Mouse (Mus musculus) CH12.LX (cell line): ENCODE measurements around the gene Amh. TPM values are rescaled to one million over a fixed set of nuclear protein-coding genes. Genes with fewer than 3 reads are reported as not detected.

Experiments used
- DNase-seq: peaks from one replicate; pipeline ENCODE4 v3.0.0-alpha.2; 2013; ENCODE audit errors: extremely low read depth
- H3K27ac ChIP-seq: 2 replicates; pipeline ENCODE4 v1.5.1; 2012; ENCODE audit warnings: low read depth, mild to moderate bottlenecking, control low read depth, moderate library complexity; ENCODE audit not compliant: insufficient read depth
- H3K27me3 ChIP-seq: replicated peaks from 2 replicates; pipeline ENCODE3; 2012; ENCODE audit warnings: inconsistent platforms
- H3K36me3 ChIP-seq, 2 experiments: replicated peaks in 1 of 2; 2 replicates each; pipeline versions ENCODE3 to v1.6.1; 2012; ENCODE audit warnings: inconsistent platforms in 1 of 2, low read length in 1 of 2, mild to moderate bottlenecking in 1 of 2, mixed read lengths in 1 of 2, moderate library complexity in 1 of 2; ENCODE audit not compliant: control insufficient read depth in 1 of 2, insufficient read depth in 1 of 2
- H3K4me1 ChIP-seq, 2 experiments: 2 replicates each; pipeline ENCODE4 v1.6.1; 2012; ENCODE audit warnings: inconsistent platforms in 1 of 2, moderate library complexity in 1 of 2; ENCODE audit not compliant: insufficient read depth in 2 of 2, control insufficient read depth in 1 of 2
- H3K4me2 ChIP-seq: 2 replicates; pipeline ENCODE4 v1.6.1; 2012; ENCODE audit warnings: low read depth, mild to moderate bottlenecking, control low read depth; ENCODE audit not compliant: poor library complexity, insufficient read depth, severe bottlenecking
- H3K4me3 ChIP-seq, 3 experiments: fragments of 150-350 bp in 1 of 3; sonication (generic) in 1 of 3; replicated peaks in 1 of 3; 2 replicates each; pipeline versions ENCODE3 to v1.5.1; 2011 to 2012; ENCODE audit warnings: low read depth in 2 of 3, low read length in 2 of 3, mild to moderate bottlenecking in 2 of 3, moderate library complexity in 2 of 3, control low read depth in 1 of 3, improper control_type of control experiment in 1 of 3, inconsistent platforms in 1 of 3, mixed read lengths in 1 of 3; ENCODE audit not compliant: poor library complexity in 1 of 3
- H3K79me2 ChIP-seq: replicated peaks from 2 replicates; pipeline ENCODE4 v1.6.1; 2012; ENCODE audit warnings: mild to moderate bottlenecking, moderate library complexity; ENCODE audit not compliant: control insufficient read depth, poor library complexity, insufficient read depth, severe bottlenecking; ENCODE audit errors: extremely low read depth
- H3K9ac ChIP-seq: 2 replicates; pipeline ENCODE4 v1.6.1; 2012; ENCODE audit warnings: low read depth, mild to moderate bottlenecking, control low read depth, moderate library complexity; ENCODE audit not compliant: insufficient read depth
- H3K9me3 ChIP-seq: replicated peaks from 2 replicates; pipeline ENCODE3; 2012; ENCODE audit warnings: low read length, inconsistent platforms, mixed read lengths
- BHLHE40 ChIP-seq: IDR thresholded peaks from 2 replicates; pipeline ENCODE4 v1.6.1; 2011; ENCODE audit warnings: mild to moderate bottlenecking, low read depth, low read length, improper control_type of control experiment
- CHD2 ChIP-seq: IDR thresholded peaks from 2 replicates; pipeline ENCODE4 v1.6.1; 2011; ENCODE audit warnings: low read length, improper control_type of control experiment
- ETS1 ChIP-seq: conservative IDR thresholded peaks from 2 replicates; pipeline ENCODE4 v1.6.1; 2012; ENCODE audit warnings: low read depth, mild to moderate bottlenecking, inconsistent platforms, low read length, improper control_type of control experiment, moderate library complexity
- HCFC1 ChIP-seq: IDR thresholded peaks from 2 replicates; pipeline ENCODE4 v1.6.1; 2012; ENCODE audit warnings: low read depth, mild to moderate bottlenecking, inconsistent platforms, low read length, improper control_type of control experiment
- JUN ChIP-seq: IDR thresholded peaks from 2 replicates; pipeline ENCODE4 v1.6.1; 2011; ENCODE audit warnings: low read depth, mild to moderate bottlenecking, low read length, improper control_type of control experiment, moderate library complexity; ENCODE audit not compliant: insufficient read depth
- MAFK ChIP-seq: IDR thresholded peaks from 2 replicates; pipeline ENCODE4 v1.6.1; 2011; ENCODE audit warnings: low read length, improper control_type of control experiment; ENCODE audit not compliant: insufficient replicate concordance
- MAX ChIP-seq: IDR thresholded peaks from 2 replicates; pipeline ENCODE4 v1.6.1; 2011; ENCODE audit warnings: low read length, improper control_type of control experiment
- MAZ ChIP-seq: IDR thresholded peaks from 2 replicates; pipeline ENCODE4 v1.6.1; 2012; ENCODE audit warnings: low read depth, mild to moderate bottlenecking, inconsistent platforms, low read length, improper control_type of control experiment, moderate library complexity
- MXI1 ChIP-seq: IDR thresholded peaks from 2 replicates; pipeline ENCODE4 v1.6.1; 2011; ENCODE audit warnings: mild to moderate bottlenecking, low read depth, low read length, improper control_type of control experiment
- NELFE ChIP-seq: IDR thresholded peaks from 2 replicates; pipeline ENCODE4 v1.6.1; 2011; ENCODE audit warnings: low read depth, low read length, improper control_type of control experiment
- PAX5 ChIP-seq: IDR thresholded peaks from 2 replicates; pipeline ENCODE4 v1.6.1; 2012; ENCODE audit warnings: low read length, inconsistent platforms, mixed read lengths
- POLR2A ChIP-seq: IDR thresholded peaks from 2 replicates; pipeline ENCODE4 v1.6.1; 2011; ENCODE audit warnings: low read depth, mild to moderate bottlenecking, improper control_type of control experiment, low read length
- POLR2AphosphoS2 ChIP-seq: IDR thresholded peaks from 2 replicates; pipeline ENCODE4 v1.6.1; 2011; ENCODE audit warnings: low read depth, low read length, improper control_type of control experiment
- RAD21 ChIP-seq: IDR thresholded peaks from 2 replicates; pipeline ENCODE4 v1.6.1; 2011; ENCODE audit warnings: low read depth, mild to moderate bottlenecking, low read length, improper control_type of control experiment, moderate library complexity
- RCOR1 ChIP-seq: conservative IDR thresholded peaks from 2 replicates; pipeline ENCODE4 v1.6.1; 2012; ENCODE audit warnings: low read depth, mild to moderate bottlenecking, inconsistent platforms, low read length, improper control_type of control experiment
- SIN3A ChIP-seq: IDR thresholded peaks from 2 replicates; pipeline ENCODE4 v1.6.1; 2012; ENCODE audit warnings: low read length, improper control_type of control experiment, inconsistent platforms
- TCF12 ChIP-seq: IDR thresholded peaks from 2 replicates; pipeline ENCODE4 v1.6.1; 2014; ENCODE audit warnings: low read depth, mild to moderate bottlenecking, inconsistent platforms, low read length, improper control_type of control experiment
- dilution Hi-C: fragments of 300-500 bp; cut with MboI; formaldehyde crosslinking; loops from 2 replicates; pipeline ENCODE4 v1.14.3; 2020; ENCODE audit warnings: low sequenced_read_pairs; ENCODE audit not compliant: extremely low pct_unique_long_range_greater_than_20kb, extremely low pct_ligation_motif_present
- in situ Hi-C: fragments of 300-500 bp; cut with MboI; formaldehyde crosslinking; loops from 3 replicates; pipeline ENCODE4 v1.14.3; 2019; ENCODE audit warnings: low sequenced_read_pairs, low pct_ligation_motif_present, low pct_unique_long_range_greater_than_20kb, mixed read lengths
- polyA plus RNA-seq: library from polyadenylated mRNA; unstranded; fragments of >175 nt; gene quantifications from 2 replicates; pipeline ENCODE4 v1.2.1, GENCODE M21; 2012; ENCODE audit warnings: low read depth; ENCODE audit not compliant: insufficient read length
- total RNA-seq, 2 experiments: library from RNA; depleted of rRNA; stranded (reverse); fragments of 300-350 nt in 1 of 2; fragments of >200 nt in 1 of 2; gene quantifications; 2 replicates each; pipeline ENCODE4 v1.2.3; 2012 to 2014

Amh gene
- total and polyA plus RNA-seq, 3 experiments = 0.43 to 1.1 (median 0.59) TPM

DNA sequence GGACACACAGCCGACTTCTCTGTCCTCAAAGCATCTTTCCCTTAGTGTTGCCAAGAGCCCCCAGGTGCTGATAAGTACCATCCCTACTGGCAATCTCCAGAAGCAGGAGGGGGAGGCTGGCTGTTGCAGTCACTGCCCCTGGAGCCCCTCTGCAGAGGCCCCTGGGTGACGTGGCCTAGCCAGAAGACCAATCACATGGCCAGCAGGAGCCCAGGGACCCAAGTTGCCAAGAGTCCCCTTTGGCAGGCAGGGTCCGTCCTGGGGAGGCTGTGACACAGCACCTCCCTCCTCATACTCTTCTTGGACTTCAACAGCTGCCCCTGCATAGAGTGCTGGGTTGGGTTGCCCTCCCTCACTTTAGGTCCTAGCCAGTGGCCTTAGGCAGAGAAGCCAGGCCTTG, 2.0 kb upstream of the Amh start:
- dilution Hi-C loops = no loop called here

DNA sequence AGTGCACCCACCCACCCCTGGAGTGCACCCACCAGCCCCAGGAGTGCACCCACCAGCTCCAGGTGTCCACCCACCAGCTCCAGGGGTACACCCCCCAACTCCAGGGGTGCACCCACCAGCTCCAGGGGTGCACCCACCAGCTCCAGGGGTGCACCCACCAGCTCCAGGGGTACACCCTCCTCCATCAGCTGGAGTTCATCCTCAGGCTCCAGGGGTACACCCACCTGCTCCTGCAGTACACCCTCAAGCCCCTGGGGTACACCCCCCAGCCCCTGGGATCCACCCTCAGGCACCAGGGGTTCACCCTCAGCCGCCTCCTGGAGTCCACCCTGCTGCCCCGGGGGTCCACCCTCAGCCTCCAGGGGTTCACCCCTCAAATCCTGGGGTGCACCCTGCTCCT, 703 bp upstream of the Amh start:
- H3K27me3 ChIP-seq = no peaks in the 10 kb centered on the region
- H3K9ac ChIP-seq = no peak overlapping the region
- no peak overlapping the region for H3K4me2 ChIP-seq
- TF ChIP-seq SIN3A (no peak), MAZ (no peak), MXI1 (no peak), BHLHE40 (no peak), PAX5 (no peak), CHD2 (no peak), RAD21 (no peak), POLR2A (no peak), JUN (no peak), MAFK (no peak), ETS1 (no peak)
- dilution Hi-C loops (no loop called here), in situ Hi-C loops (loop anchor here (10.0 kb wide), 1 partner anchor 190 kb away; no protein-coding TSS in a partner anchor)
- H3K36me3 ChIP-seq = peaks cover 61 to 87% of the 10 kb centered on the region in 2 experiments
- DNase-seq = no peak
- peaks cover 24% of the 10 kb centered on the region for H3K79me2 ChIP-seq
- H3K27ac ChIP-seq = no peak overlapping the region
- H3K4me3 ChIP-seq = no peak overlapping the region
- H3K4me1 ChIP-seq = peaks cover 6 to 17% of the 10 kb centered on the region in 2 experiments
- peaks cover 5% of the 10 kb centered on the region for H3K9me3 ChIP-seq

More for the DNA sequence above, 2.0 kb upstream of the Amh start:
- in situ Hi-C loops = loop anchor here (10.0 kb wide), 1 partner anchor 192 kb away; no protein-coding TSS in a partner anchor
- Histone ChIP-seq H3K27me3 (no peaks in the 10 kb centered on the region), H3K9ac (no peak overlapping the region), H3K27ac (no peak overlapping the region), H3K9me3 (peaks cover 5% of the 10 kb centered on the region), H3K4me1 (peaks cover 6 to 17% of the 10 kb centered on the region in 2 experiments), H3K4me2 (no peak overlapping the region), H3K4me3 (no peak overlapping the region), H3K79me2 (peaks cover 30% of the 10 kb centered on the region), H3K36me3 (peaks cover 61 to 79% of the 10 kb centered on the region in 2 experiments)
- no peak for TF ChIP-seq POLR2AphosphoS2
- DNase-seq = no peak

GRCm38 (mm10) chr10:80805322-80805721, 279 bp downstream of the Amh start:
- TF ChIP-seq RAD21 (no peak), HCFC1 (no peak), NELFE (no peak), MAX (no peak), TCF12 (no peak), POLR2AphosphoS2 (no peak; the same call in 1 of the 2 replicates), RCOR1 (no peak)
- peaks cover 2 to 9% of the 10 kb centered on the region in 2 experiments; a peak in 2 of 4 replicates for H3K4me1 ChIP-seq
- H3K9me3 ChIP-seq = peaks cover 5% of the 10 kb centered on the region
- in situ Hi-C loops = loop anchor here (10.0 kb wide), 1 partner anchor 189 kb away; no protein-coding TSS in a partner anchor
- H3K4me2 ChIP-seq = no peak overlapping the region
- no peak overlapping the region for H3K4me3 ChIP-seq
- no peak overlapping the region for H3K9ac ChIP-seq
- H3K79me2 ChIP-seq = peaks cover 15% of the 10 kb centered on the region
- H3K36me3 ChIP-seq = peaks cover 61 to 82% of the 10 kb centered on the region in 2 experiments
- no peak for DNase-seq
- H3K27me3 ChIP-seq = no peaks in the 10 kb centered on the region
- dilution Hi-C loops = no loop called here
- no peak overlapping the region for H3K27ac ChIP-seq
